In genomic region chr8:128561016-128561415, GRCm38 (mm10) we compare ENCODE assay signal across 21 mouse cellular contexts.
DNase-seq lines count a peak whose midpoint lies in the region; ATAC-seq lines count a peak whose summit lies in the region.
"Had no signal": no experiment of that assay in that cellular context is flagged by ENCODE, and none has a peak within 500 bp of the region (broad histone marks: within the 10 kb centered on the region; RNA-seq: fewer than 3 reads in every experiment).

No protein-coding gene starts in this region.

- H3K4me3 ChIP-seq in heart, embryonic 13.5 days: no peak overlapping the region
- no peak overlapping the region for H3K4me3 ChIP-seq in heart, embryonic 12.5 days
- H3K4me3 ChIP-seq in midbrain, embryonic 11.5 days (ENCODE audit: low read depth, low read length): no peak overlapping the region
- H3K4me3 ChIP-seq in midbrain, embryonic 15.5 days: no peak overlapping the region

- WGBS in heart, embryonic 13.5 days: 79% methylated on average over 1 of the region's 1 CpGs
- whole genome bisulfite sequencing in heart, embryonic 12.5 days: 65% methylated on average over 1 of the region's 1 CpGs
- WGBS in midbrain, embryonic 11.5 days: 100% methylated on average over 1 of the region's 1 CpGs
- 88% methylated on average over 1 of the region's 1 CpGs for WGBS in midbrain, embryonic 15.5 days

- H3K9me3 ChIP-seq in heart, embryonic 13.5 days: no peaks in the 10 kb centered on the region
- peaks cover 3% of the 10 kb centered on the region; the same call in 1 of the 2 replicates for H3K9me3 ChIP-seq in heart, embryonic 12.5 days (replicated peaks)
- H3K9me3 ChIP-seq in midbrain, embryonic 11.5 days (ENCODE audit: control insufficient read depth, low read length): no peaks in the 10 kb centered on the region
- H3K9me3 ChIP-seq in midbrain, embryonic 15.5 days: no peaks in the 10 kb centered on the region
- H3K9me3 ChIP-seq: G1E had no signal

- peaks cover 17% of the 10 kb centered on the region for H3K4me1 ChIP-seq in heart, embryonic 13.5 days
- 0 out of 2 replicates have a peak, but pooled peaks cover 4% of the 10 kb centered on the region for H3K4me1 ChIP-seq in heart, embryonic 12.5 days (replicated peaks)
- no peaks in the 10 kb centered on the region for H3K4me1 ChIP-seq in midbrain, embryonic 11.5 days (ENCODE audit: control insufficient read depth, insufficient read depth, low read length)
- no peaks in the 10 kb centered on the region for H3K4me1 ChIP-seq in midbrain, embryonic 15.5 days

- no peaks in the 10 kb centered on the region for H3K36me3 ChIP-seq in heart, embryonic 13.5 days
- H3K36me3 ChIP-seq in heart, embryonic 12.5 days: no peaks in the 10 kb centered on the region
- H3K36me3 ChIP-seq in midbrain, embryonic 11.5 days (ENCODE audit: control insufficient read depth, insufficient read depth, low read length): no peaks in the 10 kb centered on the region
- H3K36me3 ChIP-seq in midbrain, embryonic 15.5 days (replicated peaks): no peaks in the 10 kb centered on the region
- H3K36me3 ChIP-seq: G1E had no signal

- no peak overlapping the region for H3K4me2 ChIP-seq in heart, embryonic 13.5 days
- H3K4me2 ChIP-seq in heart, embryonic 12.5 days: no peak overlapping the region
- no peak overlapping the region for H3K4me2 ChIP-seq in midbrain, embryonic 11.5 days
- H3K4me2 ChIP-seq in midbrain, embryonic 15.5 days: no peak overlapping the region

- H3K9ac ChIP-seq in heart, embryonic 13.5 days: no peak overlapping the region
- H3K9ac ChIP-seq in heart, embryonic 12.5 days: no peak overlapping the region
- no peak overlapping the region for H3K9ac ChIP-seq in midbrain, embryonic 11.5 days (ENCODE audit: low read length)
- H3K9ac ChIP-seq in midbrain, embryonic 15.5 days: no peak overlapping the region

- peak overlapping the region; percentile 21; the same call in 1 of the 2 replicates for H3K27ac ChIP-seq in heart, embryonic 13.5 days (replicated peaks)
- H3K27ac ChIP-seq in heart, embryonic 12.5 days (ENCODE audit: poor library complexity, severe bottlenecking): no peak overlapping the region
- no peak overlapping the region for H3K27ac ChIP-seq in midbrain, embryonic 11.5 days (ENCODE audit: low read depth, low read length)
- H3K27ac ChIP-seq in midbrain, embryonic 15.5 days: no peak overlapping the region

- peak; percentile 71 for DNase-seq in heart, adult 11 months
- no peak for DNase-seq in heart, adult 18-20 months
- DNase-seq in midbrain, embryonic 11.5 days (ENCODE audit: low spot score, missing footprints): peak; percentile 51
- DNase-seq: adrenal gland, adult 2 months; adrenal gland, adult 8-10 months; adrenal gland, postnatal 10 days; adrenal gland, postnatal 14 days; adrenal gland, postnatal 25 days; adrenal gland, postnatal 36 days; B cell, adult 2 months; cerebellum, adult 11 months; cerebellum, adult 11-12 months; cerebellum, adult 18-20 months had no signal

- H3K27me3 ChIP-seq in heart, embryonic 13.5 days (replicated peaks): no peaks in the 10 kb centered on the region
- no peaks in the 10 kb centered on the region for H3K27me3 ChIP-seq in heart, embryonic 12.5 days (replicated peaks)
- no peaks in the 10 kb centered on the region for H3K27me3 ChIP-seq in midbrain, embryonic 11.5 days (ENCODE audit: control insufficient read depth, insufficient read depth, low read length)
- no peaks in the 10 kb centered on the region for H3K27me3 ChIP-seq in midbrain, embryonic 15.5 days (replicated peaks)
- H3K27me3 ChIP-seq: CH12.LX, Patski had no signal

- ATAC-seq in heart, embryonic 13.5 days (ENCODE audit: extremely low read depth, insufficient number of reproducible peaks, low FRiP score, low TSS enrichment): no peak
- ATAC-seq in heart, embryonic 12.5 days (ENCODE audit: insufficient number of reproducible peaks, low FRiP score): no peak
- ATAC-seq in midbrain, embryonic 11.5 days (ENCODE audit: low FRiP score): no peak
- ATAC-seq in midbrain, embryonic 15.5 days (replicated peaks): no peak
- ATAC-seq: activated CD4-positive, CD25-positive, alpha-beta regulatory T cell, adult 4 months; CD4-positive, CD25-positive, alpha-beta regulatory T cell, adult 4 months; Patski had no signal

Comparison
In these comparisons a context has a peak if more than half of its experiments do, and no peak if none do; other contexts are left out.
1. DNase-seq: peak in heart, adult 11 months (single experiment) and midbrain, embryonic 11.5 days (single experiment); none in heart, adult 18-20 months (0 of 2).